Mouse (Mus musculus) adipose tissue, adult 10 weeks (tissue): ENCODE data around the gene Lamc3. TPM values are rescaled to one million over a fixed set of nuclear protein-coding genes. Genes with fewer than 3 reads are reported as not detected.

Source experiments
- polyA plus RNA-seq: library from polyadenylated mRNA; stranded (reverse); fragments of 350-450 nt; fragmentation: Illumina TruSeq; extraction: RNeasy Lipid Tissue Mini Kit (QIAGEN cat#74804); gene quantifications from one replicate; pipeline ENCODE4 v1.2.3, GENCODE M21; 2014; ENCODE audit warnings: low read depth, low replicate concordance

Lamc3 gene
- polyA plus RNA-seq, result 12.0 TPM

DNA sequence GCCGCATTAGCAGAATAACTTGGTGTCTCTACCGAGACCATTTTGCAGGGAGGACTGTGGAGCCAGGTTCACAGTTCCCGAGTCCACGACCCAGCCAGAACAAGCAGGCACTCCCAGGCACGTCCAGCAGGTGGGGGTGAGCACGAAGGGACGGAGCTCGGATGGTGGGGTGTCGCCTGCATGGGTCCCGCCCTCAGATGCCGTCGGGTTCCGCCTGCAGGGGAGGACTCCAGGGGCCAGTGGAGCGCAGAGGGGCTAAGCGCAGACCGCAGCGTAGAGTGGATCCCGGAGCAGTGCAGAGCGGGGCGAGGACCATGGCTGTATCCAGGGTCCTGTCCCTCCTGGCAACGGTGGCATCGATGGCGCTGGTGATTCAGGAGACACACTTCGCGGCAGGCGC lies at the start of gene Lamc3:
Lamc3 (plus strand) TSS at position 262 of the 400 bp plus-strand sequence.

DNA sequence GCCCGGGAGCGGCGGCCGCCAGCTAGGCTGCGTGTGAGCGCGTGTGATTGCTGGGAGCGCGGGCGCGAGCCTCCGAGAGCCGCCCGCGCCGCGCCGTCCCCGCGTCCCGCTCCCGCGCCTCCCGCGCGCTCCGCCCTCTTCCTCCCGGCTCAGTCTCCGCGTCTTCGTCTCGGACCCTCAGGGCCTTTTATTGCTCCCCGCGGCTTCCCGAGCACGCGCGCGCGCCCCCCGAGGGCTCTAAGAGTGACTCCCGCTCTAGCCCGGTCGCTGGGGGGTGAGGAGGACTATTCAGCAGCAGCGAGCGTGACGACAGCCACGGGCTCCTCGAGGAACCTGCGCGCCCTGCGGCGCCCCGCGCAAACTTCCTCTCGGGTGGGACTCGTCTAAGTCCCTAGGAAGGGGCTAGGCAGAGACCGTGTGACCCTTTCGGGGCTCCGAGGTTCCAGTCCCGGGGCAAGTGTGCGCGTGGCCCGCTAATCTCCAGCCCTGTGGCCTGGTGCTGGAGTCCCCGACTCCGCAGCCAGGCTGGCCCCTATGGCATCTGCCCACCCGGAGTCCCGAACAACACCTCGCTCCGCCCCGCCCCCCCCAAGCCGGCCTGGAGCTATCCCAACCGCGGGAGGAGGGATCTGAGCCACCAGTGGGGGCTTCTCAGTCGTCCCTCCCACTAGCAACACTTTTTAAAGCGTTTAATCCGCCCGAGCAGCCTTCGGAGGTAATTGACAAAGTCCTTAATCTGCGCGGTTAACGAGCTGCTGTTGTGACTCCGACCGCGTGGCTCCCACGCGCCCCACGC lies 41.0 kb upstream of the Lamc3 start, which contains the start of gene Fibcd1:
Fibcd1 (minus strand) TSS at position 110 of the 796 bp plus-strand sequence.

DNA sequence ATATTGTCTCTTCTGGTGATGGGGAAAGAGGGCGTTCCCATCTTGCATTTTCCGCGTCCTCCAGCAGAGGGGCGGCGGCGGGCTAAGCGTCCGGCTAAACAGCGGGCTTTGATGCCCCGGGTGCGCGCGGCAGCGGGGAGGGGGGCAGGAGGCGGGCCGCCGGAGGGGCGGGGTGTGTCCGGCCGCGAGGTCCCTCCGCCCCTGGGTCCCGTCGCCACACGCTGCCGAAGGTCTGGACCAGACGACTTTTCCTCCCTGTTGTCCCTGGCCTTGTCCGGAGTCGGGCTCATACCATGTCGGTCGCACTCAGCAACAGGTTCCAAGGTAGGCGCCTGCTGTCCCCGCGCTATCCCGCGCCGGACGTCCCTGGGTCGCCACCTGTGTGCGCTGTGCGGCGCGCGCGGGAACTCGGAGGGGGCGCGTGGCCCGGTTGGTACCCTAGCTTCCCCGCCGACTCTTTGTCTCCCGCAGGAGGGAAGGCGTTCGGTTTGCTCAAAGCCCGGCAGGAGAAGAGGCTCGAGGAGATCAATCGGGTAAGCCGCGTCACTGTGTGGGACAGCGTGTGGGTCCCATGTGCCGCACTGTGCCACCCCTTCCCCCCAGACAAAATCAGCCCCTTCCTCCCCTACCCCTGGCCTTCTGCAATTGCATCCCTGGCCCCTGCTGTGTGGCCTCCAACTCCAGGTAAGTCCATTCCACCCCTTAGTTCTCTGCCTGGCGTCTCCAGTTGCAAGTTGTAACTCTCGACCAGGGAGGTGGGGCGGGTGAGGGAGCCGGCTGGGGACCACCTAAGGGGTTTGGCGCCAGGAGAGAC lies 63.2 kb downstream of the Lamc3 start, which contains the start of gene Aif1l:
Aif1l (plus strand) TSS at position 82 of the 814 bp plus-strand sequence.

DNA sequence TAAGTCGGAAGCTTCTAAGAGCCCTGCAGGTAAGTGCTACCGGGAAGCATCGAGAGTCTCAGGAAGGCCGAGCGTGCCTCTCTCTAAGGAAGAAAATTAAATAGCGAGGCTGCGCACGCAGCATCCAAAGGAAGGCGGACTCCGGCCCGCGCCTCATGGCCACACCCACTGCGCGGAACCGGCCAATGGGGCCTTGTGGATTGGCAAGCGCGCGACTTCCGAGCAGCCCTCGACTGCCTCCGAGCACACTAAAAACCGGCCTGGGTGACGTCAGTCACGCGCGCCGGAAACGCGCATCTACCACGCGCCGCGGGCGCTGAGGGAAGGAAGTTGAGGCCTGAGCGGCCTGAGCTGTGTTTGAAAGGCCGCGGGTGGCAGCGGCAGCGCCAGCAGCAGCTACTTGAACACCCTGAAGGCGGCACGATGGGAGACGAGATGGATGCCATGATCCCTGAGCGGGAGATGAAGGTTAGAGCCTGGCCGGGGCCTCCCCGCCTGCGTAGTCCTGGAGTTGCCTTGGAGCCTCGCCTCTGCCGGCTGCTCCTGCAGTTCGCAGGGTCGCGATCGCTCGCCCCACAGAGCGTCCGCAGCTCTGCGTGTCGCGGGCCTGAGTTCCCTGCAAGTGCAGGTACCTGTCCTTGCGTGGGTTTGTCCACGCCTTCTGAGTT lies 87.2 kb downstream of the Lamc3 start, which contains the start of gene Nup214:
Nup214 (plus strand) TSS at position 296 of the 668 bp plus-strand sequence.

Other genes with a start within 250 kb of the Lamc3 start
- not detected for gene Prdm12, start 247.3 kb upstream of the Lamc3 start, polyA plus RNA-seq
- gene Exosc2, start 216.6 kb upstream of the Lamc3 start, polyA plus RNA-seq, result 18.6 TPM
- 35.3 TPM for gene Abl1, start 198.9 kb upstream of the Lamc3 start, polyA plus RNA-seq
- gene Qrfp, start 76.7 kb upstream of the Lamc3 start, polyA plus RNA-seq, result 1.1 TPM
- gene Fibcd1, start 41.3 kb upstream of the Lamc3 start, polyA plus RNA-seq, result 1.3 TPM
- gene Aif1l, start 62.8 kb downstream of the Lamc3 start, polyA plus RNA-seq, result 2.9 TPM
- gene Nup214, start 87.1 kb downstream of the Lamc3 start, polyA plus RNA-seq, result 23.1 TPM
- 2.9 TPM for gene Fam78a, start 197.6 kb downstream of the Lamc3 start, polyA plus RNA-seq
- gene Plpp7, start 208.2 kb downstream of the Lamc3 start, polyA plus RNA-seq, result 1.8 TPM